In genomic region chrX:107435887-107436286, GRCm38 (mm10) we compare ENCODE assay signal across 13 mouse cellular contexts. TPM values are rescaled to one million over a fixed set of nuclear protein-coding genes. Genes with fewer than 3 reads are reported as not detected.
A peak's percentile ranks its signal among the peaks of the same experiment; 100 is the strongest.
DNase-seq lines count a peak whose midpoint lies in the region; ATAC-seq and TF ChIP-seq lines count a peak whose summit lies in the region.
"Had no signal": no experiment of that assay in that cellular context is flagged by ENCODE, and none has a peak within 500 bp of the region (broad histone marks: within the 10 kb centered on the region; RNA-seq: fewer than 3 reads in every experiment).

No protein-coding gene starts in this region.

- no peaks in the 10 kb centered on the region for H3K36me3 ChIP-seq in liver, postnatal 0 days (replicated peaks; ENCODE audit: insufficient read depth, low read length)
- H3K36me3 ChIP-seq in liver, embryonic 11.5 days (ENCODE audit: control insufficient read depth, insufficient read depth, low read length): no peaks in the 10 kb centered on the region
- no peaks in the 10 kb centered on the region for H3K36me3 ChIP-seq in intestine, embryonic 16.5 days (ENCODE audit: control insufficient read depth, insufficient read depth, low read length)
- H3K36me3 ChIP-seq: G1E; hindbrain, embryonic 13.5 days had no signal

- no peak for TF ChIP-seq EP300 in liver, postnatal 0 days (IDR thresholded peaks at IDR 0.05; ENCODE audit: low read depth)

- no peaks in the 10 kb centered on the region for H3K9me3 ChIP-seq in liver, postnatal 0 days (ENCODE audit: low read length)
- H3K9me3 ChIP-seq in liver, embryonic 11.5 days (ENCODE audit: control insufficient read depth, low read length): no peaks in the 10 kb centered on the region
- no peaks in the 10 kb centered on the region for H3K9me3 ChIP-seq in intestine, embryonic 16.5 days (ENCODE audit: control insufficient read depth, low read length)
- H3K9me3 ChIP-seq: G1E had no signal

- intact Hi-C loops in gastrocnemius, adult 2 months (cut with DNase I): loop anchor here (5.0 kb wide), 1 partner anchor 644 kb away; no protein-coding TSS in a partner anchor
- intact Hi-C loops in gastrocnemius, postnatal 36 days (cut with DNase I): no loop called here

- no peak for DNase-seq in gastrocnemius, adult 2 months
- no peak for DNase-seq in gastrocnemius, postnatal 36 days
- DNase-seq in liver, postnatal 0 days: no peak
- no peak for DNase-seq in liver, embryonic 11.5 days (ENCODE audit: low spot score)
- DNase-seq in B cell, adult 2 months: peak; percentile 12 to 21
- peak; percentile 31 for DNase-seq in embryo, embryonic 11 days
- no peak for DNase-seq in kidney, adult 11 months
- DNase-seq: adrenal gland, postnatal 14 days; cerebellum, postnatal 25 days; layer of hippocampus, postnatal 36 days had no signal

- H3K4me2 ChIP-seq in liver, postnatal 0 days (ENCODE audit: low read depth, low read length): no peak overlapping the region
- no peak overlapping the region for H3K4me2 ChIP-seq in liver, embryonic 11.5 days
- no peak overlapping the region for H3K4me2 ChIP-seq in intestine, embryonic 16.5 days (ENCODE audit: low read depth, low read length)
- H3K4me2 ChIP-seq: hindbrain, embryonic 13.5 days had no signal

- WGBS in liver, postnatal 0 days (ENCODE audit: insufficient replicate concordance): 2% methylated on average over 2 of the region's 2 CpGs
- 1% methylated on average over 2 of the region's 2 CpGs for WGBS in liver, embryonic 11.5 days
- WGBS in intestine, embryonic 16.5 days: 4% methylated on average over 2 of the region's 2 CpGs

- H3K27me3 ChIP-seq in liver, postnatal 0 days (ENCODE audit: insufficient read depth, low read length): no peaks in the 10 kb centered on the region
- no peaks in the 10 kb centered on the region for H3K27me3 ChIP-seq in liver, embryonic 11.5 days (replicated peaks; ENCODE audit: control insufficient read depth, insufficient read depth, low read length)
- no peaks in the 10 kb centered on the region for H3K27me3 ChIP-seq in intestine, embryonic 16.5 days (replicated peaks; ENCODE audit: control insufficient read depth, insufficient read depth, low read length)
- H3K27me3 ChIP-seq: hindbrain, embryonic 13.5 days had no signal

- H3K4me1 ChIP-seq in liver, postnatal 0 days (ENCODE audit: insufficient read depth): no peaks in the 10 kb centered on the region
- no peaks in the 10 kb centered on the region for H3K4me1 ChIP-seq in liver, embryonic 11.5 days (replicated peaks; ENCODE audit: control insufficient read depth, insufficient read depth, low read length)
- H3K4me1 ChIP-seq in intestine, embryonic 16.5 days (ENCODE audit: control insufficient read depth, insufficient read depth, low read length): no peaks in the 10 kb centered on the region
- H3K4me1 ChIP-seq: hindbrain, embryonic 13.5 days had no signal

- no peak overlapping the region for H3K4me3 ChIP-seq in gastrocnemius, adult 2 months
- H3K4me3 ChIP-seq in liver, postnatal 0 days (ENCODE audit: low read depth, low read length): no peak overlapping the region
- H3K4me3 ChIP-seq in liver, embryonic 11.5 days (ENCODE audit: low read depth, low read length): no peak overlapping the region
- H3K4me3 ChIP-seq in intestine, embryonic 16.5 days (ENCODE audit: low read length): no peak overlapping the region
- H3K4me3 ChIP-seq: hindbrain, embryonic 13.5 days had no signal

- no peak for ATAC-seq in liver, postnatal 0 days
- ATAC-seq in liver, embryonic 11.5 days (replicated peaks; ENCODE audit: low FRiP score): no peak
- no peak for ATAC-seq in intestine, embryonic 16.5 days

- no peak overlapping the region for H3K27ac ChIP-seq in gastrocnemius, adult 2 months
- H3K27ac ChIP-seq in liver, postnatal 0 days (ENCODE audit: low read depth): no peak overlapping the region
- no peak overlapping the region for H3K27ac ChIP-seq in liver, embryonic 11.5 days (ENCODE audit: low read depth, low read length)
- H3K27ac ChIP-seq in intestine, embryonic 16.5 days (ENCODE audit: low read length): no peak overlapping the region
- H3K27ac ChIP-seq: hindbrain, embryonic 13.5 days had no signal

- no peak overlapping the region for H3K9ac ChIP-seq in liver, postnatal 0 days (replicated peaks)
- H3K9ac ChIP-seq in liver, embryonic 11.5 days (ENCODE audit: low read depth, low read length): no peak overlapping the region
- no peak overlapping the region for H3K9ac ChIP-seq in intestine, embryonic 16.5 days (ENCODE audit: low read depth, low read length)
- H3K9ac ChIP-seq: hindbrain, embryonic 13.5 days had no signal

- peak; percentile 78 for TF ChIP-seq CTCF in gastrocnemius, adult 2 months (IDR thresholded peaks at IDR 0.05)
- TF ChIP-seq CTCF in liver, postnatal 0 days (IDR thresholded peaks at IDR 0.05; ENCODE audit: low read depth): peak; percentile 51

RNA-seq across cellular contexts. Expression of gene Itm2a, which starts 32.7 kb away (rescaled TPM):
- total RNA-seq in gastrocnemius, adult 2 months (2021): 100 to 1,000 TPM in 1 of 2 experiments, 10 to 100 TPM in 1; 87.8 to 110 TPM
- total RNA-seq in gastrocnemius, postnatal 36 days (2021): 100 to 1,000 TPM; 165 to 192 TPM
- polyA plus RNA-seq in liver, postnatal 0 days (2015; fragmentation: Nextera tagmentation; extraction: Ambion mirVana): 54.6 and 68.3 TPM in 2 replicates
- polyA plus RNA-seq in liver, embryonic 11.5 days (2014; fragmentation: Nextera tagmentation; extraction: Ambion mirVana): 492 and 516 TPM in 2 replicates
- polyA plus RNA-seq in intestine, embryonic 16.5 days (2015; fragmentation: Nextera tagmentation; extraction: Ambion mirVana): 451 and 480 TPM in 2 replicates

Comparison
In these comparisons a context has a peak if more than half of its experiments do, and no peak if none do; other contexts are left out.
1. DNase-seq: peak in B cell, adult 2 months (2 of 2) and embryo, embryonic 11 days (single experiment); none in gastrocnemius, adult 2 months (single experiment), gastrocnemius, postnatal 36 days (0 of 2), liver, postnatal 0 days (single experiment), liver, embryonic 11.5 days (single experiment) and kidney, adult 11 months (single experiment).